8 mouse cellular contexts compared by ENCODE assay signal in the genomic region with DNA sequence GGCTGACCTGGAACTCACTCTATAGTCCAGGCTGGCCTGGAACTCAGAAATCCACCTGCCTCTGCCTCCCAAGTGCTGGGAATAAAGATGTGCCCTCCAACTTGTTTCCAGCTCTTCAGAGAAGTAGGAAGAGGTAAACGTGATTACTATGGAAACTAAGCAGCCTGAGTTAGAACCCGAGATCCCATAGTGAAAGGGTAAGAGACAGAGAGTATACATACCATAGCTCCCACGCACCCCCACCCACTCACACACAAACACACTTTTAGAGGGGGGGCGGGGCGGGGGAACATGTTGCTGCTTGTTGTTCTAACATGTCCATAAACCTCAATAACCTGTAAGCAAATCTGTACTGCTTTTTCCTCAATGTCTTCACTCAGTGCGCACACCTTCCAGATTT. TPM values are rescaled to one million over a fixed set of nuclear protein-coding genes. Genes with fewer than 3 reads are reported as not detected.
DNase-seq lines count a peak whose midpoint lies in the region; ATAC-seq lines count a peak whose summit lies in the region.

No protein-coding gene starts in this region.

- no peaks in the 10 kb centered on the region for H3K9me3 ChIP-seq in heart, embryonic 15.5 days (replicated peaks)
- no peaks in the 10 kb centered on the region for H3K9me3 ChIP-seq in hindbrain, embryonic 15.5 days
- H3K9me3 ChIP-seq in midbrain, embryonic 14.5 days (ENCODE audit: control insufficient read depth, low read length) = no peaks in the 10 kb centered on the region

- intact Hi-C loops in heart, postnatal 10 days (cut with DNase I) = loop anchor here (2.0 kb wide), 1 partner anchor 32 kb away; no protein-coding TSS in a partner anchor

- H3K4me3 ChIP-seq in heart, embryonic 15.5 days = peak overlapping the region; percentile 99
- peak overlapping the region; percentile 95; the same call in 1 of the 2 replicates for H3K4me3 ChIP-seq in brown adipose tissue, adult 24 weeks (ENCODE audit: insufficient read depth, low read depth, low read length)
- H3K4me3 ChIP-seq in hindbrain, embryonic 15.5 days = peak overlapping the region; percentile 100
- peak overlapping the region; percentile 99 for H3K4me3 ChIP-seq in midbrain, embryonic 14.5 days (replicated peaks; ENCODE audit: low read depth, low read length)

- no peak for DNase-seq in heart, postnatal 10 days
- no peak for DNase-seq in midbrain, embryonic 14.5 days
- no peak for DNase-seq in spleen, postnatal 14 days (ENCODE audit: low spot score in 2 of 2)
- DNase-seq in right cerebral cortex, postnatal 4 days = no peak

- H3K27ac ChIP-seq in heart, embryonic 15.5 days = peak overlapping the region; percentile 100
- H3K27ac ChIP-seq in brown adipose tissue, adult 24 weeks (replicated peaks; ENCODE audit: low read depth, low read length) = no peak overlapping the region
- H3K27ac ChIP-seq in hindbrain, embryonic 15.5 days (replicated peaks) = peak overlapping the region; percentile 99; the same call in 1 of the 2 replicates
- peak overlapping the region; percentile 99; the same call in 1 of the 2 replicates for H3K27ac ChIP-seq in midbrain, embryonic 14.5 days (replicated peaks; ENCODE audit: low read depth, low read length)

- WGBS in heart, embryonic 15.5 days = 77% methylated on average over 6 of the region's 6 CpGs
- WGBS in hindbrain, embryonic 15.5 days = 79% methylated on average over 6 of the region's 6 CpGs
- 77% methylated on average over 6 of the region's 6 CpGs for WGBS in midbrain, embryonic 14.5 days

- no peak overlapping the region for H3K9ac ChIP-seq in heart, embryonic 15.5 days
- H3K9ac ChIP-seq in hindbrain, embryonic 15.5 days = peak overlapping the region; percentile 100
- peak overlapping the region; percentile 99 for H3K9ac ChIP-seq in midbrain, embryonic 14.5 days (replicated peaks; ENCODE audit: low read length)

- H3K27me3 ChIP-seq in heart, embryonic 15.5 days = no peaks in the 10 kb centered on the region
- H3K27me3 ChIP-seq in hindbrain, embryonic 15.5 days = no peaks in the 10 kb centered on the region
- no peaks in the 10 kb centered on the region for H3K27me3 ChIP-seq in midbrain, embryonic 14.5 days (ENCODE audit: control insufficient read depth, insufficient read depth, low read length)

- H3K4me1 ChIP-seq in heart, embryonic 15.5 days (replicated peaks) = peaks cover 26% of the 10 kb centered on the region
- H3K4me1 ChIP-seq in brown adipose tissue, adult 24 weeks (ENCODE audit: control insufficient read depth, insufficient read depth, insufficient read length, low read length) = peaks cover 3% of the 10 kb centered on the region
- peaks cover 32% of the 10 kb centered on the region for H3K4me1 ChIP-seq in hindbrain, embryonic 15.5 days (replicated peaks)
- peaks cover 17% of the 10 kb centered on the region for H3K4me1 ChIP-seq in midbrain, embryonic 14.5 days (ENCODE audit: control insufficient read depth, insufficient read depth, low read length)

- no peak for ATAC-seq in heart, embryonic 15.5 days (replicated peaks; ENCODE audit: insufficient number of reproducible peaks, insufficient read depth, low FRiP score, low read depth)
- no peak for ATAC-seq in hindbrain, embryonic 15.5 days (ENCODE audit: low FRiP score, low read depth)
- no peak for ATAC-seq in midbrain, embryonic 14.5 days (ENCODE audit: low FRiP score, low TSS enrichment)
- no peak for ATAC-seq in megakaryocyte-erythroid progenitor cell, adult 5-6 weeks (replicated peaks; ENCODE audit: low FRiP score, low TSS enrichment, poor library complexity, severe bottlenecking)

- no peaks in the 10 kb centered on the region for H3K36me3 ChIP-seq in heart, embryonic 15.5 days
- H3K36me3 ChIP-seq in hindbrain, embryonic 15.5 days = no peaks in the 10 kb centered on the region
- no peaks in the 10 kb centered on the region for H3K36me3 ChIP-seq in midbrain, embryonic 14.5 days (ENCODE audit: control insufficient read depth, insufficient read depth, low read length)

- peak overlapping the region; percentile 73 for H3K4me2 ChIP-seq in heart, embryonic 15.5 days
- peak overlapping the region; percentile 69 for H3K4me2 ChIP-seq in hindbrain, embryonic 15.5 days
- H3K4me2 ChIP-seq in midbrain, embryonic 14.5 days (ENCODE audit: low read length) = peak overlapping the region; percentile 85

RNA-seq across cellular contexts. Expression of gene Npepps, which starts 2.0 kb away (rescaled TPM):
- 90.4 and 90.7 TPM in 2 replicates for polyA plus RNA-seq in heart, embryonic 15.5 days (2015; fragmentation: Nextera tagmentation; extraction: Ambion mirVana)
- 10 to 100 TPM; 64.2 to 71.8 TPM for total RNA-seq in heart, postnatal 10 days (2021)
- polyA plus RNA-seq in brown adipose tissue, adult 24 weeks (2012; ENCODE audit: insufficient read depth, insufficient read length, missing spikeins) = 28.5 and 33.2 TPM in 2 replicates
- 131 and 142 TPM in 2 replicates for polyA plus RNA-seq in hindbrain, embryonic 15.5 days (2015; fragmentation: Nextera tagmentation; extraction: Ambion mirVana)
- 115 and 135 TPM in 2 replicates for polyA plus RNA-seq in midbrain, embryonic 14.5 days (2014; fragmentation: Nextera tagmentation; extraction: Ambion mirVana)
- total RNA-seq in megakaryocyte-erythroid progenitor cell, adult 5-6 weeks (2014; fragmentation: Nextera tagmentation) = 32.5 and 34.5 TPM in 2 replicates
- total RNA-seq in megakaryocyte-erythroid progenitor cell, adult 5-6 weeks (2017) = 19.8 and 25.0 TPM in 2 replicates

RNA-seq across cellular contexts. Expression of gene Mrpl45, which starts 37.1 kb away (rescaled TPM):
- polyA plus RNA-seq in heart, embryonic 15.5 days (2015; fragmentation: Nextera tagmentation; extraction: Ambion mirVana) = 53.4 and 54.4 TPM in 2 replicates
- total RNA-seq in heart, postnatal 10 days (2021) = 10 to 100 TPM; 44.1 to 51.8 TPM
- polyA plus RNA-seq in brown adipose tissue, adult 24 weeks (2012; ENCODE audit: insufficient read depth, insufficient read length, missing spikeins) = 51.3 and 53.2 TPM in 2 replicates
- polyA plus RNA-seq in hindbrain, embryonic 15.5 days (2015; fragmentation: Nextera tagmentation; extraction: Ambion mirVana) = 36.8 and 38.2 TPM in 2 replicates
- polyA plus RNA-seq in midbrain, embryonic 14.5 days (2014; fragmentation: Nextera tagmentation; extraction: Ambion mirVana) = 39.4 and 46.7 TPM in 2 replicates
- total RNA-seq in megakaryocyte-erythroid progenitor cell, adult 5-6 weeks (2014; fragmentation: Nextera tagmentation) = 38.2 and 48.4 TPM in 2 replicates
- 23.2 and 34.7 TPM in 2 replicates for total RNA-seq in megakaryocyte-erythroid progenitor cell, adult 5-6 weeks (2017)
